Comparison of ENCODE assay signal across 25 mouse cellular contexts in genomic region chr1:184525740-184526139, GRCm38 (mm10).
"Had no signal": no experiment of that assay in that cellular context is flagged by ENCODE, and none has a peak within 500 bp of the region (broad histone marks: within the 10 kb centered on the region; RNA-seq: fewer than 3 reads in every experiment).

No protein-coding gene starts in this region.

- H3K9ac ChIP-seq: heart, embryonic 12.5 days; hindbrain, embryonic 12.5 days; hindbrain, embryonic 14.5 days; intestine, embryonic 15.5 days; limb, embryonic 13.5 days; limb, embryonic 15.5 days; liver, embryonic 12.5 days had no signal

- ATAC-seq: hindbrain, embryonic 16.5 days; inflammation-experienced regulatory T-cells, adult 6 months; intestine, embryonic 15.5 days; intestine, postnatal 0 days; liver, embryonic 12.5 days had no signal

- H3K4me3 ChIP-seq: gastrocnemius, adult 2 months; heart, embryonic 10.5 days; heart, embryonic 12.5 days; hindbrain, embryonic 10.5 days; hindbrain, embryonic 12.5 days; intestine, embryonic 15.5 days; layer of hippocampus, adult 2 months; limb, embryonic 13.5 days; limb, embryonic 15.5 days; liver, embryonic 12.5 days had no signal

- H3K9me3 ChIP-seq: heart, embryonic 10.5 days; heart, embryonic 12.5 days; hindbrain, embryonic 10.5 days; hindbrain, embryonic 12.5 days; intestine, embryonic 15.5 days; limb, embryonic 13.5 days; limb, embryonic 15.5 days; liver, embryonic 12.5 days had no signal

- H3K27me3 ChIP-seq: heart, embryonic 12.5 days; hindbrain, embryonic 12.5 days; intestine, embryonic 15.5 days; limb, embryonic 15.5 days; liver, embryonic 12.5 days had no signal

- H3K4me1 ChIP-seq: heart, embryonic 10.5 days; heart, embryonic 12.5 days; hindbrain, embryonic 10.5 days; hindbrain, embryonic 12.5 days; intestine, embryonic 15.5 days; liver, embryonic 12.5 days had no signal

- DNase-seq: gastrocnemius, adult 2 months; gastrocnemius, postnatal 10 days; gastrocnemius, postnatal 25 days; heart, adult 18-20 months; heart, postnatal 10 days; heart, postnatal 4 days; kidney, adult 18-20 months; kidney, adult 8-10 months; kidney, postnatal 10 days; kidney, postnatal 25 days; kidney, postnatal 4 days; left cerebral cortex, postnatal 4 days had no signal

- H3K4me2 ChIP-seq: heart, embryonic 12.5 days; hindbrain, embryonic 12.5 days; hindbrain, embryonic 14.5 days; intestine, embryonic 15.5 days; limb, embryonic 13.5 days; limb, embryonic 15.5 days; liver, embryonic 12.5 days had no signal

- H3K36me3 ChIP-seq: heart, embryonic 10.5 days; heart, embryonic 12.5 days; hindbrain, embryonic 10.5 days; hindbrain, embryonic 12.5 days; intestine, embryonic 15.5 days; limb, embryonic 13.5 days; limb, embryonic 15.5 days; liver, embryonic 12.5 days had no signal

- H3K27ac ChIP-seq: gastrocnemius, adult 2 months; heart, embryonic 10.5 days; hindbrain, embryonic 10.5 days; hindbrain, embryonic 12.5 days; hindbrain, embryonic 14.5 days; intestine, embryonic 15.5 days; layer of hippocampus, adult 2 months; limb, embryonic 13.5 days; limb, embryonic 15.5 days; liver, embryonic 12.5 days had no signal
